Mouse (Mus musculus) ovary, adult 18-20 months (tissue): ENCODE measurements around the gene 1810049J17Rik.

Experiments used
- DNase-seq: peaks from one replicate; pipeline ENCODE4 v3.0.0; 2022; ENCODE audit warnings: low spot score, mixed read lengths

Gene 1810049J17Rik

DNA sequence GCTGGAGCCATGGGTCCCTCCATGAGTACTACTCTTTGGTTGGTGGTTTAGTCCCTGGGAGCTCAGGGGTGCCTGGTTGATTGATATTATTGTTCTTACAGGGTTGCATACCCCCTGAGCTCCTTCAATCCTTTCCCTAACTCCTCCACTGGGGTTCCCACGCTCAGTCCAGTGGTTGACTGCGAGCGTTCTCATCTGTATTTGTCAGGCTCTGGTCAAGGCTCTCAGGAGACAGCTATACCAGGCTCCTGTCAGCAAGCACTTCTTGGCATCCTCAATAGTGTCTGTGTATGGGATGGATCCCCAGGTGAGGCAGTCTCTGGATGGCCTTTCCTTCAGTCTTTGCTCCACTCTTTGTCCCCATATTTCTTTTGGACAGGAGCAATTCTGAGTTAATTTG is 25.2 kb upstream of the 1810049J17Rik start:
- DNase-seq = no peak

DNA sequence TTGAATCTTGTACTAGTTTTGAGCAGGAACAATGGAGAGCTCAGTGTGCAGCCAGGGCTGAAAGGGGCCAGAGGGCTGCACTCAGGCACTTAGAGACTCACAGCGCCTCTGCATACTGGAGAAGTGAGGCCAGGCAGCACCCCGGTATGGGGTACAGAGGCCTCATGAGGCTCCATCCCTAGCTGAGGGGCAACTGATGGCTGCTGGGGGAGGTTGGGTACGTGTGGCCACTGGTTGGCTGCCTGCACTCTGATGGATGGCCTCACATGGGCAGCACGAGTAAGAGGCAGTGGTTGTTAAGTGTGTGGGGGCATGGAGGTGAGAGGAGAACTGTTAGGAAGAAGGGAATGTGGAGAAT is 19.7 kb upstream of the 1810049J17Rik start:
- no peak for DNase-seq

DNA sequence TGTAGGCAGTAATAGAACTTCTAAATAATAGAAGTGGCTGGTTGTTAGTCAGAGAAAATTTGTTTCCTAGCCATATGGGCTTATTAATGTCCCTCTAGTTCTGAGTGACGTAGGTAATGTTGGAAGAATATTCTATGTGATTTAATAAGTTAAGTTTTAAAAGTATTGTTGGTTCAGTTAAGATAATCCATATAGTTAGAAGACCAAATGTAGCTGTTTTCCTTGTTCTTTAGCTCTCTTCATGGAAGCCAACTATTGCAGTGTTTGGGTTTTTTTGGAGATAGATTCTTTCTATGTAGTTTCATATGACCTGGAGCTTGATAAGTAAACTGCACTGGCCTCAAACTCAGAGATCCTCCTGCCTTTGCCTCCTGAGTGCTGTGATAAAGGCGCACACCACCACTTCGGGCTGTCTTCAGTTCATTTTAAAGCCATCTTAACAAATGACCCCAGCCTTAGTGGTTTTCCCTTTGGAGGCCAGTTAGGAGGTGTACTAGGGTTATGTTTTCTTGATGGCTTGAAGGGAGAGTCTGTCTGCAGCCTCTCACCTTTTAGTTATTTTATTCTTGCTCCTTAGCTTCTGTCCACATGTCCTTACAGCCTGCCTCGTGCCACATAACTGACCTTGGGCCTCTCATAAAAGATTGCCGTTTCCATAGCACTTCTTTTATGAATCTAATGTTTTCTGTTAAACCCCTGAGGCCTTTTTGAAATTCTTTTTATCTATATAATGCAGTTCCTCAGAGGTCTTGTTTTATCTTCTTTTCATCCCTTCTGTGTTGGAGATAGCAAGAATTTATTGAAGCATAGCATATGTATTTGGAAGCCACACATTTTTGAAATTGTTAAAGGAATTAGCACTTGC is 19.1 kb upstream of the 1810049J17Rik start:
- DNase-seq = no peak

DNA sequence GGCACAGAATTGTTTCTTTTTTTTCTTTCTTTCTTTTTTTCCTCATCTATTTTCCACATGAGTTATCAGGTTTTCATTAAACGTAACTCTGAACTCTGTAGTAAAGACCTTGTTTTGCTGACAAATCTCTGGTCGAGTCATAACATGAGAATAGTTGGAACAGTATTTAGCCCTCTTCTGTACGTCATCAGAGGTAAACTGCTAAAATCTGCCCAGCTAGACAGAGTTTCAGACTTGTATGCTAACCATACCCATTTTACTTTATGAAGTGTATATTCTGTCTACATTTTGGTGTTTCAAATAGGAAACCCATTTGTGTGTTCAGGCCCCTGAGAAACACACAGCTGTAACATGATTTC is 16.1 kb upstream of the 1810049J17Rik start:
- no peak for DNase-seq

DNA sequence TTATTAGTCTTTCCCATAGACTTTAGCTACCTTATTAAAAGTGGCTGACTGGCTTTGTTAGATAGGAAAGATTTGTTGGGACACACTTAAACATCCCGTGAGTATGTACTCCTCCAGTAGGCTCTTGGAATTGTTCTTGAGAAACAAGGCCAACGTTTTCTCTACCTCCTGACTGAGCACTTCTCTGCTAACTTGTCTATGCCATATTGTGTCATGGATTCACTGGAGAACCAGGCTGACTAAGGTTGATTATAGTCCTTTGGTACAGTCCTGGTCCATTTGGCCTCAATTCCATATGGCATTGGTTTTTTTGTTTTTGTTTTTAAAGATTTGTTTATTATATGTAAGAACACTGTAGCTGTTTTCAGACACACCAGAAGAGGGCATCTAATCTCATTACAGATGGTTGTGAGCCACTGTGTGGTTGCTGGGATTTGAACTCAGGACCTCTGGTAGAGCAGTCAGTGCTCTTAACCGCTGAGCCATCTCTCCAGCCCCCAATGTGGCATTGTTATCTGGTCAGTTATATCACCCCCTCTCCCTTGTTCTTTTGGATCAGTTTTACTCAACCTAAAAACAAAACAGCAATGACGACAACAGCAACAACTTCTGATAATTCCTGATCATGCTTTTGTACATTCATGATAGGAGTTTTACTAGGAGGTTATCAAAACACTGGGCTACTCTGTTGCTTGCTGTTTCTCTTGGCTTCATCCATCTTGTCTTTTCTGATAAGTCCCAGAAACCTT is 15.5 kb upstream of the 1810049J17Rik start:
- no peak for DNase-seq

GRCm38 (mm10) chr15:12334381-12334780 is 12.7 kb upstream of the 1810049J17Rik start:
- no peak for DNase-seq

GRCm38 (mm10) chr15:12331300-12331699 is 9.6 kb upstream of the 1810049J17Rik start:
- no peak for DNase-seq

DNA sequence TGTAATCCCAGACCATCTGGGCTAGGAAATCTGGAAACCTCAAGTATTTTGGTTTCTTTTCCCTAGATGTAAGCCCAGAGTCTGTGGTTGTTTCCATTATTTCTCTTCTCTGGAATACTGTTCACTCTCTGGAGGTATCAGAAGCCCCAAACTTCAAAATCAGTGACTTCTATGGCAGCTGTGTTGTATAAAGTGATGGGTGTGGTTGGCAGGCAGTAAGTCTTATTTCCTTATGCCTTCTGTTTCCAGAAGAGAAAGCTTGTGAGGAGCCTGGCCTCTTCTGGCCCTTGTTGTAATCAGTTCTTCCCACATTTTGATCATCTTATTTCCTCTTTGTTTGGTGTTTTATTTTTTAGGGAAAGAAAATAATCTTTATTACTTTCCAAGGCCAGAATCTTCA is 9.2 kb upstream of the 1810049J17Rik start:
- no peak for DNase-seq

DNA sequence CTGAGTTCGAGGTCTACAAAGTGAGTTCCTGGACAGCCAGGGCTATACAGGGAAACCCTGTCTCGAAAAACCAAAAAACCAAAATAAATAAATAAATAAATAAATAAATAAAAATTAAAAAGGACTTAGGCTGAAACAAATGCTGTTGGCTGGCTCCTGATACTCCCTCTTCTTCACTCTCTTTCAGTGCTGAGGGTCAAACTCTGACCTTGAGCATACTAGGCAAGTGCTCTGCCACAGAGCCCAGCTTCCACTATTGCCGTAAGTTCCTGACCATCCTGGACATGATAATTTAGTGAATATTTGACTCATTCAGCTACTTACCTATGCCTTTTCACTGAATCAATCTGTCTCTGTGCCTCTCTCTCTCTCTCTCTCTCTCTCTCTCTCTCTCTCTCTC is 8.7 kb upstream of the 1810049J17Rik start:
- DNase-seq = no peak

DNA sequence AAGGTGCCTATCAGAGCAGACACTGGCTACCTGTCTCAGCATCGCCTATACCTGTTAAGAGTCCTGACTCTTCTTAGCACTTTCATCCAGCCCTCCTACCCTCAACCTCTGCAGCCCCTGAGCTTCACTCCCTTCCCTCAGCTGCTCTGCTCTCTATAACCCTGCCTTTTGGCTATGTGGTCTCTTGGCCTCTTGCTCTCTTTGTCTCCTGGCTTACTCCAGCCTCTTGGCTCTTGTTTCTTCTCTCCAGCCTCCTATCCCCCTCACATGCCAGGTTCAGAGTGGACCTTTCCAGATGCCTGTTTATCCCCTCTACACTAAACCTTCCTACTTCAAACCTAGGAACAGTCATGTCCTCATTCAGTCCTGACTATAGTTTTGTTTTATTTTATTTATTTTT is 2.6 kb upstream of the 1810049J17Rik start:
- DNase-seq = no peak

DNA sequence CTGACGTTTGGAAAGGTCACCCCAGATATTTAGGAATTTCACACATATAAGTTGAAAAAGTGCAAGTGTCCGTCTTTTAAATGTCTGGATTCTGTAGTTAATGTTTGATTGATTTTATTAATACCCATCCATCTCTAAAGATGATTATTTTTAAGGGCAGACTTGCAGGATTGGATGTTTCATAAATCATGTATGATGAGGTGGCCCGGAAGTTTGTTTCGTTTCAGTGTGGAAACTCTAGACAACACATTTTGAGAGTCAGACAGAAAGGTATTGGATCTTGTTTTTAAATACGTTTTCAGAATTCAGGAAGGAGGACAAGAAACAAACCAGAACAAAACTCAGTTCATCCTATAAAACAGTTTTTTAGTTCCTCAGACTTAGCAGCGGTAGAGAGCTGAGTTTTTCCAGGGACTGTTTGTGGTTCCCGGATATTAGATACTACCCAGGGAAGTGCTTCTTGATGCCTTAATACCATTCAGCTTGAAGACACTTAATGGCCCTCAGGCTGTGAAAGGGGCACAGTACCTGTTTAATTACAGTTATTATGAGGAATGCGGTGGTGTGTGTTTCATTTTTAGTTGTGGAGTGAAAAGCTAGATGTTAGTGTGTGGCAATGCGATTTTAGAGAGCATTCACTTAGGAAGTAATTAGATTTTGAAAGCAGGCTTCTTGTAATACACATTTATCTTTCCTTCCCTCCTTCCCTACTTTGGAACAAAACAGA is 1.1 kb upstream of the 1810049J17Rik start:
- no peak for DNase-seq

- peak; percentile 89 for DNase-seq
Observed at GRCm38 (mm10) chr15:12321091-12321787, 460 bp downstream of the 1810049J17Rik start, which contains the start of gene Golph3. Gene Golph3 (plus strand): TSS chr15:12321450.

- DNase-seq = no peak
Observed at GRCm38 (mm10) chr15:12320441-12321090, 1.1 kb downstream of the 1810049J17Rik start.

DNA sequence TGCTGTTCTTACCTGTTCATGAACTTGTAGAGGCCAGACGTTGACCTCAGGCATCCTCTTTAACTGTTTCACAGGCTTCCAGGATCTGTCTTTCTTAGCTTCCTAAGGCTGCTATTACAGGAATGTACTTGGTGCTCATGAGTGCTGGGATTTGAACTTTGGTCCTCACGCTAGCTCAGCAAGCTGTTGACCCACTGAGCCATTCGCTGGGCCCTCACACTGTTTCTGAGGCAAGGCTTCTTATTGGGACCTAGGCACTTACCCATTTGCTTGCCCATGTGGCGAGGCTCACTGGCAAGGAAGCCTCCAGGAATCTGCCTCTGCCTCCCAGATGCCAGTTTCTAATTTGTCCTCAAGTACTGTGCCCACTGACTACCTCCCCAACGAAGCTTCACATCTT is 1.8 kb downstream of the 1810049J17Rik start:
- DNase-seq = no peak

DNA sequence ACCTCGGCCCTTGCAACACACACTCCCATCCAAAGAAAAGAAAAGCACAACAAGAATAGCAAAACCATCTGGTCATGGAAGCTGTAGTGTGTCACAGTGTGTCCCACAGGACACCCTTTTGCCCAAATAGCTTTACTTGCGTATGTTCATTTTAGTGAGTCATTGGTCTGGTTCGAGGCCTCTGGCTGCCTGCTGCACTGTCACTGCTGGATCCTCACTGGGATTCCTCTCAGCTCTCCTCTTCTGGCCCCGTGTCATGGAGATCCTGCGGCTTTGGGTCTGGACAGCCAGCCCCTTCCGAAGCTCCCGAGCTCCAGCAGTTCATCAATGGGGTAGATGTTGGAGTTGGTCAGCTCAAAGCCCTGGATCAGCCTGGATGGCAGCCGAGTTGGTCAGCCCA is 3.2 kb downstream of the 1810049J17Rik start:
- no peak for DNase-seq

- DNase-seq = no peak
Observed at GRCm38 (mm10) chr15:12317290-12317689, 4.4 kb downstream of the 1810049J17Rik start.

- DNase-seq = no peak
Observed at GRCm38 (mm10) chr15:12315996-12316395, 5.7 kb downstream of the 1810049J17Rik start.

DNA sequence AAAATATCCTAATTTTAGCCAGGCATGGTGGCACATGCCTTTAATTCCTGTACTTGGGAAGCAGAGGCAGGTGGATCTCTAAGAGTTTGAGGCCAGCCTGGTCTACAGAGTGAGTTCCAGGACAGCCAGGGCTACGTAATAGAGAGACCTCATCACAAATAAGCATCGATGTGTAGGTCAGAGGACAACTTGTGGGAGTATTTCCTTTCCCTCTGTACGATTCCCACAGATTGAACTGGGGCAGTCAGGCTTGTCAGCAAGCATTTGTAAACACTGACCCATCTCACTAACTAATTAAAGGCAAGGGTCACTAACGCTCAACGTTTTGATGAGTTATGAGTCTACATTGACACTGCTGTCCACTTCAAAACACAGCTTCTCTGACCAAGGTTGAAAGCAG is 7.1 kb downstream of the 1810049J17Rik start:
- no peak for DNase-seq

- DNase-seq = no peak
Observed at GRCm38 (mm10) chr15:12313255-12313654, 8.4 kb downstream of the 1810049J17Rik start.

DNA sequence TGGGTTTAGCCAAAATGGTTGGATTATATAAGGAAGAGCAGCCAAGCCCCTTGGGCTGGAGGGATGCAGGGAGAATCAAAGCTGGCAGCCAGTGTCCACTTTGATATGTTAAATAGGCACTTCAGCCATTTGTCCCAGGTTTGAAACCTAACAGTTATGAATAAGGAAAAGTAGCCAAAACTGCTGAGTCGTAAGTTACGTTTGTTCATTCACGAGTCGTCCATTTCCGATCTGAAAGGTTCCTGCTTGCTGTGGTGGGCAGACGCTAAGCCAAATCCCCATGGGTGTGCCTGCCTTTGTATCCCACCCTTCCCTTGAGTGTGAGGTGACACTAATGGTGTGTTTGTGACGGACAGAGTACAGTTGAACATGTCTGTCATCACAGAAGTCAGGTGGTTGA is 10.2 kb downstream of the 1810049J17Rik start:
- no peak for DNase-seq

GRCm38 (mm10) chr15:12310676-12311075 is 11.0 kb downstream of the 1810049J17Rik start:
- no peak for DNase-seq

- DNase-seq = no peak
Observed at GRCm38 (mm10) chr15:12308539-12308938, 13.2 kb downstream of the 1810049J17Rik start.
